In genomic region chr5:105625504-105626150, GRCm38 (mm10) we compare ENCODE assay signal across 12 mouse cellular contexts.
DNase-seq lines count a peak whose midpoint lies in the region; ATAC-seq and TF ChIP-seq lines count a peak whose summit lies in the region.
"Had no signal": no experiment of that assay in that cellular context is flagged by ENCODE, and none has a peak within 500 bp of the region (broad histone marks: within the 10 kb centered on the region; RNA-seq: fewer than 3 reads in every experiment).

No protein-coding gene starts in this region.

- H3K27me3 ChIP-seq in heart, adult 2 months (ENCODE audit: control insufficient read depth, insufficient read depth, low read length) = no peaks in the 10 kb centered on the region
- no peaks in the 10 kb centered on the region for H3K27me3 ChIP-seq in heart, embryonic 13.5 days (replicated peaks)

- peaks cover 36% of the 10 kb centered on the region for H3K4me1 ChIP-seq in heart, adult 2 months (ENCODE audit: control insufficient read depth, insufficient read depth, low read length)
- H3K4me1 ChIP-seq in heart, embryonic 13.5 days = peaks cover 32% of the 10 kb centered on the region

- TF ChIP-seq POLR2A in heart, adult 2 months (IDR thresholded peaks at IDR 0.05; ENCODE audit: insufficient read depth, low read depth, low read length) = peak; percentile 42

- peak; percentile 43 to 48 for DNase-seq in heart, adult 2 months
- DNase-seq in heart, postnatal 10 days = no peak
- DNase-seq in adrenal gland, postnatal 36 days = peak; percentile 23 to 25
- peak; percentile 38 to 74 for DNase-seq in kidney, postnatal 36 days
- no peak for DNase-seq in urinary bladder, postnatal 14 days (ENCODE audit: low spot score)
- no peak for DNase-seq in spleen, adult 18-20 months
- DNase-seq in layer of hippocampus, adult 18-20 months (ENCODE audit: low spot score in 2 of 2) = no peak
- DNase-seq: cerebellum, postnatal 14 days; gastrocnemius, postnatal 14 days; thymus, postnatal 4 days had no signal

- H3K9me3 ChIP-seq in heart, embryonic 13.5 days = no peaks in the 10 kb centered on the region

- H3K4me2 ChIP-seq in heart, embryonic 13.5 days = no peak overlapping the region
- H3K4me2 ChIP-seq: midbrain, embryonic 11.5 days had no signal

- peaks cover 14% of the 10 kb centered on the region for H3K36me3 ChIP-seq in heart, adult 2 months (ENCODE audit: control insufficient read depth, insufficient read depth, low read length)
- no peaks in the 10 kb centered on the region for H3K36me3 ChIP-seq in heart, embryonic 13.5 days

- H3K27ac ChIP-seq in heart, adult 2 months = peak overlapping the region; percentile 90
- H3K27ac ChIP-seq in heart, embryonic 13.5 days (replicated peaks) = peak overlapping the region; percentile 55

- H3K79me2 ChIP-seq in heart, adult 2 months (replicated peaks; ENCODE audit: control insufficient read depth, insufficient read depth, low read length) = no peaks in the 10 kb centered on the region

- intact Hi-C loops in heart, adult 2 months (cut with DNase I) = loop anchor here (2.0 kb wide), 2 partner anchors 23 to 73 kb away; no protein-coding TSS in a partner anchor
- intact Hi-C loops in heart, postnatal 10 days (cut with DNase I) = no loop called here

- 45% methylated on average over 8 of the region's 8 CpGs for WGBS in heart, adult 2 months
- WGBS in heart, embryonic 13.5 days = 55% methylated on average over 8 of the region's 8 CpGs

- no peak overlapping the region for H3K9ac ChIP-seq in heart, adult 2 months (ENCODE audit: low read depth, low read length)
- H3K9ac ChIP-seq in heart, embryonic 13.5 days = no peak overlapping the region

- TF ChIP-seq CTCF in heart, adult 2 months (IDR thresholded peaks at IDR 0.05) = no peak

- 0 out of 2 replicates have a peak, but pooled peaks have one; percentile 74 for TF ChIP-seq EP300 in heart, adult 2 months (IDR thresholded peaks at IDR 0.05; ENCODE audit: insufficient read depth, low read depth, low read length)

- H3K4me3 ChIP-seq in heart, adult 2 months = 0 out of 2 replicates have a peak overlapping the region, but pooled peaks have one; percentile 6
- no peak overlapping the region for H3K4me3 ChIP-seq in heart, embryonic 13.5 days

- ATAC-seq in heart, embryonic 13.5 days (ENCODE audit: extremely low read depth, insufficient number of reproducible peaks, low FRiP score, low TSS enrichment) = no peak

Comparison
In these comparisons a context has a peak if more than half of its experiments do, and no peak if none do; other contexts are left out.
1. DNase-seq: peak in heart, adult 2 months (2 of 2), adrenal gland, postnatal 36 days (2 of 2) and kidney, postnatal 36 days (2 of 2); none in heart, postnatal 10 days (0 of 2), urinary bladder, postnatal 14 days (single experiment), spleen, adult 18-20 months (0 of 2) and layer of hippocampus, adult 18-20 months (0 of 2).